Mouse (Mus musculus) embryonic facial prominence, embryonic 14.5 days (tissue): ENCODE data around the gene Ipp. TPM values are rescaled to one million over a fixed set of nuclear protein-coding genes. Genes with fewer than 3 reads are reported as not detected.
A peak's percentile ranks its signal among the peaks of the same experiment; 100 is the strongest.

Experiments
- ATAC-seq: fragments of 200-750 bp; cut with Nextera tagmentation; 2 replicates; pipeline ENCODE4 v1.8.0; 2017; ENCODE audit warnings: low read depth, moderate number of reproducible peaks, moderate TSS enrichment
- DNase-seq: peaks from one replicate; pipeline ENCODE4 v3.0.0-alpha.2; 2015; ENCODE audit warnings: low spot score
- H3K27ac ChIP-seq: fragments of 300-500 bp; sonication (generic); replicated peaks from 2 replicates; pipeline ENCODE4 v1.5.1; 2014; ENCODE audit warnings: low read depth, mild to moderate bottlenecking, low read length, moderate library complexity
- H3K27me3 ChIP-seq: fragments of 300-500 bp; sonication (generic); replicated peaks from 2 replicates; pipeline ENCODE4 v1.6.1; 2014; ENCODE audit warnings: low read length; ENCODE audit not compliant: control insufficient read depth, insufficient read depth
- H3K36me3 ChIP-seq: fragments of 300-500 bp; sonication (generic); 2 replicates; pipeline ENCODE4 v1.6.1; 2014; ENCODE audit warnings: low read length, mixed read lengths; ENCODE audit not compliant: control insufficient read depth, insufficient read depth
- H3K4me1 ChIP-seq: fragments of 300-500 bp; sonication (generic); 2 replicates; pipeline ENCODE4 v1.6.1; 2014; ENCODE audit warnings: antibody characterized with exemption, low read length; ENCODE audit not compliant: control insufficient read depth, insufficient read depth
- H3K4me2 ChIP-seq: fragments of 300-500 bp; sonication (generic); 2 replicates; pipeline ENCODE4 v1.6.1; 2014; ENCODE audit warnings: low read depth, mild to moderate bottlenecking, low read length, moderate library complexity, mixed read lengths
- H3K4me3 ChIP-seq: fragments of 300-500 bp; sonication (generic); 2 replicates; pipeline ENCODE4 v1.5.1; 2014; ENCODE audit warnings: low read depth, mild to moderate bottlenecking, low read length
- H3K9ac ChIP-seq: fragments of 300-500 bp; sonication (generic); 2 replicates; pipeline ENCODE4 v1.6.1; 2014; ENCODE audit warnings: low read depth, mild to moderate bottlenecking, low read length, moderate library complexity, mixed read lengths
- H3K9me3 ChIP-seq: fragments of 300-500 bp; sonication (generic); 2 replicates; pipeline ENCODE4 v1.6.1; 2016; ENCODE audit warnings: low read length; ENCODE audit not compliant: control insufficient read depth
- WGBS: fragments of 180-500 bp; shearing (Covaris S2); extraction: QIAGEN DNeasy Blood & Tissue Kit; methylation state at CpG from one replicate; pipeline ENCODE4 v1.1.7; 2014; 5-methylcytosine and 5-hydroxymethylcytosine counted together
- polyA plus RNA-seq: library from polyadenylated mRNA; unstranded; fragments of >200 nt; fragmentation: Nextera tagmentation; extraction: Ambion mirVana; gene quantifications from 2 replicates; pipeline ENCODE4 v1.2.1, GENCODE M21; 2014

Ipp gene
- polyA plus RNA-seq = 3.7 and 4.2 TPM in 2 replicates

DNA sequence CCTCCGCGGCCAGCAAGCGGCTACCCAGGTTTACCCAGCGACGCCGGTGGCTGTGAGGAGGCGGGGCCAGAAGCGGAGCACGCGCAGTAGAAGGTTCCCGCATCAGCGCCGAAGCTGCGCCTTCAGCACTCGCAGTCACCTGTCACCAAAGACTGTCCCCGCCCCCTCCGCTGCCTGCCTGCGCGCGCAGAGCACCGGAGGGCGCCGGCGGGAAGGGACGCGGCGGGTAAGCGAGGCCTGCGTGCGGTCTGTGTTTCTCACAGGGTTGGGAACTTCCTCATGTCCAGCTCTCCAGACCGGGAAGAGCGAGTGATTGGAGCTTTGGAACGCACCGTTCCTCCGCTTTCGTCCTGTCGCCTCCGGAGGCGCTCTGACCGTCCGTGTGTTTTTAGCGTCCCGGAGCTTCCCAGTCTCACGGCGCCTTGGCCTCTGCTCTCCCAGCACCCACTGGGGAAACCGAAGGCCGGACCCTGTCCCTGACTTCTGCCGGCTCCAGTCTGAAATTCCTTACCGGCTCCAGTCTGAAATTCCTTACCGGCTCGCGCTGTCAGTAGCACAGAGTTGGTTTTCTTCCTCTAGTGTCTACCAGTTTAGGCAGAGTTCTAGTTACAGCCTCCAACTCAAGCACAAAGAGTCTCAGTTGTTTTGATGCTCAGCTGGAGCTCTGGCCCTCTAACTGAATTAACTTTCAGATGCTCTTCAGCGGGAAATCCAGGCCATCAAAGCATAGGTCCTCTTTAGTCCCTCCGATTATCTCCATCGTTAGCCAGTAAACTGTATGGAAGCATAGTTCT, at the start of gene Ipp:
TSS of gene Ipp (plus strand) at position 125 of the 794 bp plus-strand sequence.
- H3K27me3 ChIP-seq = no peaks in the 10 kb centered on the region
- peak within 1 kb of the TSS; percentile 91 for H3K27ac ChIP-seq
- no peaks in the 10 kb centered on the region for H3K4me1 ChIP-seq
- H3K36me3 ChIP-seq = no peaks in the 10 kb centered on the region
- peak within 1 kb of the TSS; percentile 83 for H3K9ac ChIP-seq
- peak within 1 kb of the TSS; percentile 55 for H3K4me2 ChIP-seq
- H3K4me3 ChIP-seq = peak within 1 kb of the TSS; percentile 60
- DNase-seq (peak; percentile 97), ATAC-seq (peak; percentile 98)
- no peaks in the 10 kb centered on the region for H3K9me3 ChIP-seq
- under 1% methylated on average over 42 of the region's 55 CpGs for WGBS

DNA sequence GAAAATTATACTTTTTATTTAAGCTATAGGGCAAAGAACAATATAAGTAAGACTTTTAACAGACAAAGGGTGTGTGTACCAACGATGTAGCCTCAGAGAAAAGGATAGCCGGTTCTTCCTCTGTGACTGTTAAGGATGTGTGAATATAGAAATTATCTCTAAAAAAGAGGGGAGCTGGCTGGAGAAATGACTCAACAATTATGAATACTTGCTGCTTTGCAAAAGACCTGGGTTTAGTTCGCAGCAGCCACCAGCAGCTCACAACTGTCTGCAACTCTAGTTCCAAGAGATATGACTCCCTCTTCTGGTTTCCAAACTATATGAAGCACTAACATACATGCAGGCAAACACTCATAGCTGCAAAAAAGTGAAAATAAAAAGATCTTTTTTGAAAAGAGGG, 45.4 kb upstream of the Ipp start:
- Histone ChIP-seq H3K9ac (no peak overlapping the region), H3K4me2 (no peak overlapping the region), H3K9me3 (no peaks in the 10 kb centered on the region), H3K27me3 (no peaks in the 10 kb centered on the region), H3K27ac (no peak overlapping the region), H3K4me1 (0 out of 2 replicates have a peak, but pooled peaks cover 10% of the 10 kb centered on the region), H3K36me3 (no peaks in the 10 kb centered on the region), H3K4me3 (no peak overlapping the region)
- ATAC-seq (no peak), DNase-seq (no peak)
- WGBS = 95% methylated on average over 3 of the region's 3 CpGs

GRCm38 (mm10) chr4:116463231-116464125, 43.9 kb upstream of the Ipp start:
- 0 out of 2 replicates have a peak, but pooled peaks cover 10% of the 10 kb centered on the region for H3K4me1 ChIP-seq
- 0 out of 2 replicates have a peak, but pooled peaks cover 4% of the 10 kb centered on the region for H3K9me3 ChIP-seq
- H3K27ac ChIP-seq = peak overlapping the region; percentile 81
- no peaks in the 10 kb centered on the region for H3K27me3 ChIP-seq
- ATAC-seq (peak; percentile 60), DNase-seq (peak; percentile 60)
- WGBS = 2% methylated on average over 40 of the region's 74 CpGs
- H3K9ac ChIP-seq = peak overlapping the region; percentile 94
- peak overlapping the region; percentile 65 for H3K4me2 ChIP-seq
- H3K36me3 ChIP-seq = no peaks in the 10 kb centered on the region
- H3K4me3 ChIP-seq = peak overlapping the region; percentile 94

- peak; percentile 93 for DNase-seq
- 5% methylated on average over 17 of the region's 68 CpGs for WGBS
- H3K4me1 ChIP-seq = 0 out of 2 replicates have a peak, but pooled peaks cover 10% of the 10 kb centered on the region
- peak within 1 kb of the TSS; percentile 94 for H3K9ac ChIP-seq
- peak; percentile 91 for ATAC-seq
- 0 out of 2 replicates have a peak, but pooled peaks cover 4% of the 10 kb centered on the region for H3K9me3 ChIP-seq
- no peaks in the 10 kb centered on the region for H3K27me3 ChIP-seq
- H3K4me2 ChIP-seq = peak within 1 kb of the TSS; percentile 65
- no peaks in the 10 kb centered on the region for H3K36me3 ChIP-seq
- H3K27ac ChIP-seq = peak within 1 kb of the TSS; percentile 81
- peak within 1 kb of the TSS; percentile 94 for H3K4me3 ChIP-seq
Measured at GRCm38 (mm10) chr4:116464126-116464981, 43.0 kb upstream of the Ipp start, which contains the start of gene Mast2. Mast2 (minus strand) TSS chr4:116464183.

- H3K27ac ChIP-seq = no peak overlapping the region
- no peaks in the 10 kb centered on the region for H3K27me3 ChIP-seq
- H3K4me3 ChIP-seq = no peak overlapping the region
- DNase-seq = no peak
- no peak overlapping the region for H3K9ac ChIP-seq
- no peak for ATAC-seq
- no peaks in the 10 kb centered on the region for H3K9me3 ChIP-seq
- no peaks in the 10 kb centered on the region for H3K4me1 ChIP-seq
- no peak overlapping the region for H3K4me2 ChIP-seq
- H3K36me3 ChIP-seq = no peaks in the 10 kb centered on the region
- 68% methylated on average over 2 of the region's 2 CpGs for WGBS
Measured at GRCm38 (mm10) chr4:116481322-116481721, 26.0 kb upstream of the Ipp start.

- Histone ChIP-seq H3K27ac (no peak overlapping the region), H3K4me2 (no peak overlapping the region), H3K36me3 (no peaks in the 10 kb centered on the region), H3K27me3 (no peaks in the 10 kb centered on the region), H3K4me3 (no peak overlapping the region), H3K4me1 (no peaks in the 10 kb centered on the region), H3K9ac (0 out of 2 replicates have a peak overlapping the region, but pooled peaks have one; percentile 20), H3K9me3 (no peaks in the 10 kb centered on the region)
- 20% methylated on average over 2 of the region's 2 CpGs for WGBS
- peak; percentile 82 for DNase-seq
- ATAC-seq = peak; percentile 79
Measured at GRCm38 (mm10) chr4:116483476-116483875, 23.9 kb upstream of the Ipp start.

DNA sequence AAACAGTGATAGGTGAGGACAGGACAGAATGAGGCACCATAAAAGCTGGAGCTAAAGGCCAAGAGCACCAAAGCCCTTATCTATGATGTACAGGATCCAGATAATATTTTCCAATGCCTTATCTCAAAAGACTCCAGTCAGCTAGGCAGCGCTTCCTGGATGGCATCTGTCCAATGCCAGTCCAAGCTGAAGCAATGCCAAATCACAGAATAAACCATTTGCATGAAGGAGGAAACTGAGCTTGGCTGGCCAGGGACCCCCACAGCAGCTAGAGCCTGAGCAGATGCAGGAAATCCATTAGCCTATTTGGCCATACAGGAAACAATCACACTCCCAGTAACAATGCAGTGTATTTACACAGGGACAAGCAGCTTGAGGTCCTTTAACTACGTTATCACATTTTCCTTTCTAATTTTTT, 16.2 kb upstream of the Ipp start:
- ATAC-seq (no peak), DNase-seq (peak; percentile 51)
- Histone ChIP-seq H3K9me3 (no peaks in the 10 kb centered on the region; the same call in 1 of the 2 replicates), H3K36me3 (no peaks in the 10 kb centered on the region), H3K9ac (no peak overlapping the region), H3K4me3 (no peak overlapping the region), H3K27ac (no peak overlapping the region), H3K27me3 (no peaks in the 10 kb centered on the region), H3K4me2 (no peak overlapping the region), H3K4me1 (no peaks in the 10 kb centered on the region)
- WGBS = 74% methylated on average over 2 of the region's 2 CpGs
